Mouse (Mus musculus): ENCODE results near the gene Akap3.

Akap3 gene

DNA sequence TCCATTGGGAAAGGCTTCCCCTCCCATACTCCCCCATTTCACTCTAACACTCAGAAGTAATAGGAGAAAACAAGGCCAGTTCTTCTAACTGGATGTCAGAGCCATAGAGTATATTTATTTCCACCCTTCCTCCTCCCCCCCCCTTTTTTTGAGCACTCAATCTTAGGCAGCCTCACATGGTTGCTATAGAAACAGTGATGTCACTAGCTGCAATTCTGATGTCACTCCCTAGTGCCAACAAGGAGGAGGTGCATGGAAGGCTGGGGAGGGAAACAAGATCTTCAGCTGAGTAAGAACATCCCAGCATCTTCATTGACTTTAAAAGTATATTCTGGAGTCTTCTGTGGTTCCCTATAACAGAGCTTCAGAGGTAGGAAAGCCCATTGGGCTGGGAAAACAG is at the start of gene Akap3:
Akap3 (plus strand) TSS at position 218 of the 400 bp plus-strand sequence.
- no peak for TF ChIP-seq GATA4 (IDR thresholded peaks at IDR 0.05; ENCODE audit: insufficient replicate concordance, low read length)

GRCm38 (mm10) chr6:126806783-126807182 is 46.1 kb upstream of the Akap3 start:
- TF ChIP-seq GATA4 (IDR thresholded peaks at IDR 0.05; ENCODE audit: insufficient replicate concordance, low read length): no peak

DNA sequence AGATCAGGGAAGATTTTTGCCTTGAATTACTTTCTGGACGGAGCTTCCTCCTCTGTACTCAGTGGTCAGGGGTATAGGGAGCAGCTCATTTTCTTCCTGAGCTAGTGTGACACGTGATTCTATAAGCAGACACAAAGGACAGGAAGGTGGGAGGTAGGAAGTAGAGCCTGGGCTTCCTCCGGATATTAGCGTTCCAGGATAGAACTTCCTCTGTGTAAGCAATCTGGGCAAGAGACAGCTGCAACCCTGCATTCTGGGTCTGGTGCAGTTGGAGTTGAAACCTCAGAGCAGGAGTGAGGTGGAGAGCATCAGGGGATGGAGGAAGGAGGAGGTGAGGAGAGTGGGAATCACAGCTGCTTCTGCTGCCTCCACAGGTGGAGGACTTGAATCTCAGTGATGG is 44.8 kb upstream of the Akap3 start:
- no peak for TF ChIP-seq GATA4 (IDR thresholded peaks at IDR 0.05; ENCODE audit: insufficient replicate concordance, low read length)

DNA sequence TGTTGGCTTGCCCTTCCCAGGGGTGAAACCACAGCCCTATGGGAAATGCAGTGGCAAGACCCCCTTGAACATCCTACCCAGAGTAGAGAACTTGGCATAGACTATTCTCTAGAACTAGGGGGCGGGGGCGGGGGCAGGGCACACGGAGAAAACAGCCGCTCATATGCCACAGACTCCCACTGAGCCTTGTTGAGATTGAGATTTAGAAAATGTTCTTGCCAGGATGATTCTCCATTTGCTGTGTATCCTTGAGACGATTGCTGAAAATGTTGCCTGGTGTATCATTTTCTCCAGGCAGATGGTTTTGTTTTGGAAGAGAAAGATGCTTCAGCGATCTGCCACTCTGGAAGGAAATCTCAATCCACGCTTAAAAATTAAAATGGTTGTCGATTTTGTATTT is 44.3 kb upstream of the Akap3 start:
- no peak for TF ChIP-seq GATA4 (IDR thresholded peaks at IDR 0.05; ENCODE audit: insufficient replicate concordance, low read length)

GRCm38 (mm10) chr6:126811481-126811880 is 41.4 kb upstream of the Akap3 start:
- no peak for TF ChIP-seq GATA4 (IDR thresholded peaks at IDR 0.05; ENCODE audit: insufficient replicate concordance, low read length)

- no peak for TF ChIP-seq GATA4 (IDR thresholded peaks at IDR 0.05; ENCODE audit: insufficient replicate concordance, low read length)
Measured at GRCm38 (mm10) chr6:126815206-126815750, 37.6 kb upstream of the Akap3 start.

DNA sequence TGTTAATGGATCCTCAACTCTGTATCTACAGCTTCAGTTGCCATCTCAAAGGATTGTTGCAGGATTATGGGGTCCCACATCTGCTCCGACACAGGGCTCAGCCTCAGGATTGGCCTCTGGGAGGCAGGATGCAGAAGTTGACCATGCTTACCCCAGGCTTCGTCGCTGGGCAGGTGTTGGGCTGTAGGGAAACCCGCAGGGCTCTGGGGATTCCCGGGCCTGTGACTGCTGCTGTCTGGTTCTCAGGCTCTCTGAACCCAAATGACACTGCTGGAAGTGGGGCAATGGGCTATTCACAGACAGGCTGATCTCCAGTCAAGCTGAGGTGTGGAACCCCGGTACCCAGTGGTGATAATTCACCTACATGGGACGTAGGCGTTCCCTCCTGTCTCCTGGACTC is 36.6 kb upstream of the Akap3 start:
- no peak for TF ChIP-seq GATA4 (IDR thresholded peaks at IDR 0.05; ENCODE audit: insufficient replicate concordance, low read length)

DNA sequence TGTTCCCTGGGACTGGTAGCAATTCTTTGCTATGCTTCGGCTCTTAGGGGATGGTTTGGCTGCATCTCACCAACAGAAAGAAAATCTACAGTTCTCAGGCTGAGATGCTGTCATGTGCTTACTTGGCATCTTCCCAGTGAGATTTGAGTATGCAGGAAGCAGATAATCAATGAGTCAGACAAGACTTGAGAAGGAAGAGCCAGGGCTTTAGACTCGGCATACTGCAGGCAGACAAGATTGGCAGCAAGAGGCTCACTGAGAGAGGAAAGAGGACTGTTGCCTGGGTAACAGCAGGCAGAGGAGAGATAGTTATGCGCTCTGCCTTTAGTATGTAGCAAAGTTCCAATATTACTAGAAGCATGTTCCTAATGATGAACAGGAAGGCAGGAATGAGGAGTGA is 29.8 kb upstream of the Akap3 start:
- no peak for TF ChIP-seq GATA4 (IDR thresholded peaks at IDR 0.05; ENCODE audit: insufficient replicate concordance, low read length)

DNA sequence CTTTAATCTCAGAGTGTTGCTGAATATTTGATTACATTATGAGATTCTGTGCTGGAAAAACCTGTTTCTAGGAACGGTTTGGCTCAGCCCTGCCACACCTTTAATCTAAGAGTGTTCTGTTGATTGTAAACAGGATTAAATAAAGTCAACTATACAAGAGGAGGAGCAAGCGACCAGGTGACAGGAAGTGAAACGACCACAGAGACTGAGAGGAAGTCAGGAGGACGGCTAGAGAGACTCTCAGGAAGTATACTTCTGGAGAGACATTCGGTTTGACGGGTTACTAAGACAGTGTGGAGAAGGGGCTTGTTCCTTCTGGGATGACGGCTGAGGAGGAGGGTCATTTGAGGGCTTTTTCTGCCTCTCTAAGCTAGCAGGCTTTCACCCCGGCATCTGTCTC is 16.3 kb upstream of the Akap3 start:
- no peak for TF ChIP-seq GATA4 (IDR thresholded peaks at IDR 0.05; ENCODE audit: insufficient replicate concordance, low read length)

DNA sequence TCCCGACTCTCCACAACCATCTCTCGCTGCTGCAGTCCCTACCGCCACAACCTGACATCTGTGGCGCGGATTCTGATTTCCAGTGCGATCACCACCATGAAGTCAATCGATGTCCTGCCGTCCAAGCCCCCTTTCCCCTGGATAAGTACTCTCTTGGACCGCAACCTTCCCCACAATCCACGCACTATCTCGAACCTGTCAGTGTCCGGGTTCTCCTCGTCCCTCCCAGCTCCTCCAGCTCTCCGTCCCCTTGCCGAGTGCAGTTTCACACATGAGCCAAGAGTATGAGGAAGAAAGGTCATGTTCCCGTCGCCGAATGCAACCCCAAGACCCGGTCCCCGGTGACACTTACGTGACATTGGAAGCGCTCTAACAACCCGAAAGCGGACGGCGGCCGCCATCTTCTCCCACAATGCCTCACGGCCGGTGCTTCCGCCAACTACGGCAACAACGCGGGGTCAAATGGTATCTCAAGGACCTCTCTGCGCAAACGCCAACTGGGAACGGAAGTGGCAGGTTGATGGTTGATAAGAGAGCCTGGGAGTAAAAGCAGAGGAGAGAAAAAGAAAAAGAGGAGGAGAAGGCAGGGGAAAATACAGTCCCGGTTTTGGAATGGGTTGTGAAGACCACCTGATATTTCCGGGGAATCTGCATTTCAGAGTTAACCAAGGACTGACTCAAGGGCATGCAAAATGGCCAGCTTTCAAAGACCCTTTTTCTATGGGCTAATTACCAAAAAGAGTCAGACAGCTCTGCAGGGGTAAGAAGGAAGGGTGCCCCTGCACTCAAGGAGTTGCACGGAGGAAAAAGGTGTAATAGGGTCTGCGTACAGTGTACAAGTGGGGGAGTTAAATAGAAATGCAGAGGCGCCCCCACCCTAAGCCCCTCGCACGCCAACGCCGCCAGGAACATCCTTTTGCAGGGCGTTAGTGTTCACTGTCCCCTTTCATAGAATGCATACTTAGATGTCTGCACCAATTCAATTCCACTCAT is 3.9 kb upstream of the Akap3 start, which contains the start of gene Ndufa9:
Ndufa9 (minus strand) TSS at position 425 of the 993 bp plus-strand sequence.
- TF ChIP-seq GATA4 (IDR thresholded peaks at IDR 0.05; ENCODE audit: insufficient replicate concordance, low read length): peak; percentile 92; the same call in 1 of the 2 replicates

GRCm38 (mm10) chr6:126877118-126877517 is 24.2 kb downstream of the Akap3 start:
- TF ChIP-seq GATA4 (IDR thresholded peaks at IDR 0.05; ENCODE audit: insufficient replicate concordance, low read length): no peak

GRCm38 (mm10) chr6:126907378-126907777 is 54.5 kb downstream of the Akap3 start:
- no peak for TF ChIP-seq GATA4 (IDR thresholded peaks at IDR 0.05; ENCODE audit: insufficient replicate concordance, low read length)

GRCm38 (mm10) chr6:126907876-126908275 is 55.0 kb downstream of the Akap3 start:
- no peak for TF ChIP-seq GATA4 (IDR thresholded peaks at IDR 0.05; ENCODE audit: insufficient replicate concordance, low read length)

GRCm38 (mm10) chr6:126910727-126911126 is 57.8 kb downstream of the Akap3 start:
- no peak for TF ChIP-seq GATA4 (IDR thresholded peaks at IDR 0.05; ENCODE audit: insufficient replicate concordance, low read length)

GRCm38 (mm10) chr6:126914928-126915327 is 62.0 kb downstream of the Akap3 start:
- TF ChIP-seq GATA4 (IDR thresholded peaks at IDR 0.05; ENCODE audit: insufficient replicate concordance, low read length): no peak

All from liver, adult (tissue).